Mouse (Mus musculus): ENCODE measurements around the gene St5. TPM values are rescaled to one million over a fixed set of nuclear protein-coding genes. Genes with fewer than 3 reads are reported as not detected.

Gene St5
- polyA plus RNA-seq, 1 experiment from 2014 or later = 43.2 TPM

- Histone ChIP-seq H3K9ac (ENCODE audit: low read length) (peak overlapping the region; percentile 28; the same call in 1 of the 2 replicates), H3K9me3 (replicated peaks; ENCODE audit: control insufficient read depth, low read length) (no peaks in the 10 kb centered on the region), H3K36me3 (ENCODE audit: control insufficient read depth, insufficient read depth) (no peaks in the 10 kb centered on the region), H3K27ac (ENCODE audit: low read length) (no peak overlapping the region), H3K27me3 (ENCODE audit: control insufficient read depth, insufficient read depth, low read length) (peaks cover 3% of the 10 kb centered on the region), H3K4me2 (ENCODE audit: low read depth, low read length) (peak overlapping the region; percentile 53; the same call in 1 of the 2 replicates), H3K4me3 (ENCODE audit: low read length) (peak overlapping the region; percentile 29), H3K4me1 (ENCODE audit: control insufficient read depth, insufficient read depth, low read length) (peaks cover 5% of the 10 kb centered on the region; the same call in 1 of the 2 replicates)
- 18% methylated on average over 21 of the region's 21 CpGs for WGBS
- ATAC-seq (replicated peaks; ENCODE audit: extremely low read depth, insufficient read depth, low FRiP score) = no peak
These were observed 209.8 kb downstream of the St5 start for GRCm38 (mm10) chr7:109493319-109494316.

- Histone ChIP-seq H3K27me3 (ENCODE audit: control insufficient read depth, insufficient read depth, low read length) (peaks cover 3% of the 10 kb centered on the region), H3K9me3 (replicated peaks; ENCODE audit: control insufficient read depth, low read length) (no peaks in the 10 kb centered on the region), H3K4me2 (ENCODE audit: low read depth, low read length) (no peak overlapping the region), H3K4me1 (ENCODE audit: control insufficient read depth, insufficient read depth, low read length) (peaks cover 5% of the 10 kb centered on the region; the same call in 1 of the 2 replicates), H3K4me3 (ENCODE audit: low read length) (no peak overlapping the region), H3K9ac (ENCODE audit: low read length) (no peak overlapping the region), H3K36me3 (ENCODE audit: control insufficient read depth, insufficient read depth) (no peaks in the 10 kb centered on the region), H3K27ac (ENCODE audit: low read length) (no peak overlapping the region)
- WGBS = 56% methylated on average over 18 of the region's 18 CpGs
- ATAC-seq (replicated peaks; ENCODE audit: extremely low read depth, insufficient read depth, low FRiP score) = no peak
These were observed 210.6 kb downstream of the St5 start for GRCm38 (mm10) chr7:109492616-109493318.

GRCm38 (mm10) chr7:109484221-109484620 lies 219.2 kb downstream of the St5 start:
- H3K27ac ChIP-seq (ENCODE audit: low read length) = no peak overlapping the region
- H3K4me2 ChIP-seq (ENCODE audit: low read depth, low read length) = no peak overlapping the region
- no peak overlapping the region for H3K9ac ChIP-seq (ENCODE audit: low read length)
- no peaks in the 10 kb centered on the region for H3K27me3 ChIP-seq (ENCODE audit: control insufficient read depth, insufficient read depth, low read length)
- H3K4me3 ChIP-seq (ENCODE audit: low read length) = no peak overlapping the region
- no peak for ATAC-seq (replicated peaks; ENCODE audit: extremely low read depth, insufficient read depth, low FRiP score)
- no peaks in the 10 kb centered on the region for H3K4me1 ChIP-seq (ENCODE audit: control insufficient read depth, insufficient read depth, low read length)
- no peaks in the 10 kb centered on the region for H3K9me3 ChIP-seq (replicated peaks; ENCODE audit: control insufficient read depth, low read length)
- no peaks in the 10 kb centered on the region for H3K36me3 ChIP-seq (ENCODE audit: control insufficient read depth, insufficient read depth)
- WGBS = 69% methylated on average over 5 of the region's 5 CpGs

DNA sequence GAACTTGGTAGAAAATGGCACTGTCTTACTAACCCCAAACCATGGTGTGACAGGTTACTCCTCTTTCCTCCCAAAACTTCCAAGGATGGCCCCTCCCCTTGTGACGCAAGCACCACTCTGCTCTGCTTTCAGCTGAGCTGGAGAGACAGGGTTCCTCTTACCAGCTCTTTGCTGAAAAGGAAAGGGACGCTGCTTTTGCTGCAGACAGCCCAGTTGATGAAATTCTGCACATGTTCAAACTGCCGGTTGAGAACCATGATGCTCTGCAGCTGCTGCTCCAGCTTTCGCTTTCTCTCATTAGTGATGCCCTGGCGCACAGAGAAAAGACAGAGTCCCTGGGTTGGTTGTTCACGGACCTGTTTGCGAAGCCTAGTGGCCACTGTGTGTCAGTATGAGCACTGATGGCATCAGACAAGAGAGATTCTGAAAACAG lies 222.6 kb downstream of the St5 start:
- Histone ChIP-seq H3K4me1 (ENCODE audit: control insufficient read depth, insufficient read depth, low read length) (no peaks in the 10 kb centered on the region), H3K4me3 (ENCODE audit: low read length) (peak overlapping the region; percentile 4; the same call in 1 of the 2 replicates), H3K27ac (ENCODE audit: low read length) (no peak overlapping the region), H3K36me3 (ENCODE audit: control insufficient read depth, insufficient read depth) (no peaks in the 10 kb centered on the region), H3K4me2 (ENCODE audit: low read depth, low read length) (peak overlapping the region; percentile 37), H3K27me3 (ENCODE audit: control insufficient read depth, insufficient read depth, low read length) (no peaks in the 10 kb centered on the region), H3K9me3 (replicated peaks; ENCODE audit: control insufficient read depth, low read length) (no peaks in the 10 kb centered on the region), H3K9ac (ENCODE audit: low read length) (no peak overlapping the region)
- ATAC-seq (replicated peaks; ENCODE audit: extremely low read depth, insufficient read depth, low FRiP score) = no peak
- 27% methylated on average over 7 of the region's 7 CpGs for WGBS

- no peak overlapping the region for H3K4me3 ChIP-seq (ENCODE audit: low read length)
- H3K9ac ChIP-seq (ENCODE audit: low read length) = no peak overlapping the region
- no peak overlapping the region for H3K27ac ChIP-seq (ENCODE audit: low read length)
- H3K36me3 ChIP-seq (ENCODE audit: control insufficient read depth, insufficient read depth) = no peaks in the 10 kb centered on the region
- no peak overlapping the region for H3K4me2 ChIP-seq (ENCODE audit: low read depth, low read length)
- H3K9me3 ChIP-seq (replicated peaks; ENCODE audit: control insufficient read depth, low read length) = no peaks in the 10 kb centered on the region
- H3K27me3 ChIP-seq (ENCODE audit: control insufficient read depth, insufficient read depth, low read length) = no peaks in the 10 kb centered on the region
- H3K4me1 ChIP-seq (ENCODE audit: control insufficient read depth, insufficient read depth, low read length) = no peaks in the 10 kb centered on the region
- ATAC-seq (replicated peaks; ENCODE audit: extremely low read depth, insufficient read depth, low FRiP score) = no peak
- 48% methylated on average over 3 of the region's 3 CpGs for WGBS
These were observed 225.5 kb downstream of the St5 start for GRCm38 (mm10) chr7:109477926-109478325.

Small RNA genes lying within 50 kb of the gene (microRNA-seq; reads per million reads assigned to microRNA genes)
- gene Gm47284 = 0.59 reads per million

Other genes with a start within 250 kb of the St5 start
- 0.03 TPM in 1 of 2 replicates, not detected in the other for gene Trim66, start 195.5 kb downstream of the St5 start, polyA plus RNA-seq (2015; fragmentation: Nextera tagmentation; extraction: Ambion mirVana)
- gene Rpl27a, start 184.5 kb downstream of the St5 start, polyA plus RNA-seq (2015; fragmentation: Nextera tagmentation; extraction: Ambion mirVana) = 71.3 and 74.1 TPM in 2 replicates
- gene Akip1, start 85 bp upstream of the St5 start, polyA plus RNA-seq (2015; fragmentation: Nextera tagmentation; extraction: Ambion mirVana) = 32.7 and 36.0 TPM in 2 replicates
- gene BC051019, start 20.2 kb upstream of the St5 start, polyA plus RNA-seq (2015; fragmentation: Nextera tagmentation; extraction: Ambion mirVana) = 1.00 and 1.5 TPM in 2 replicates
- 0.22 TPM in 1 of 2 replicates, not detected in the other for gene Ascl3, start 28.1 kb upstream of the St5 start, polyA plus RNA-seq (2015; fragmentation: Nextera tagmentation; extraction: Ambion mirVana)
- gene Tmem9b, start 49.3 kb upstream of the St5 start, polyA plus RNA-seq (2015; fragmentation: Nextera tagmentation; extraction: Ambion mirVana) = 60.6 and 61.6 TPM in 2 replicates
- 0.53 and 0.64 TPM in 2 replicates for gene Nrip3, start 78.4 kb upstream of the St5 start, polyA plus RNA-seq (2015; fragmentation: Nextera tagmentation; extraction: Ambion mirVana)
- gene Scube2, start 162.1 kb upstream of the St5 start, polyA plus RNA-seq (2015; fragmentation: Nextera tagmentation; extraction: Ambion mirVana) = 8.9 and 9.9 TPM in 2 replicates

Measured in heart, embryonic 16.5 days (tissue).